Mouse (Mus musculus) left cerebral cortex, postnatal 36 days (tissue): ENCODE measurements at regions not wholly inside any gene's neighbourhood (a gene's known extent, or its start where the extent isn't known, plus 50 kb on each side); places are given as distances from the start of the nearest gene placed in this dataset.
A peak's percentile ranks its signal among the peaks of the same experiment; 100 is the strongest.
"Not testable (repeated sequence)": the region's sequence is repeated elsewhere in the genome, so short reads cannot be mapped to it uniquely, and the experiment has no call there.

ENCODE experiments used
- DNase-seq, 2 experiments: peaks; one replicate each; pipeline ENCODE4 v3.0.0; 2021 to 2022; ENCODE audit warnings: low spot score in 2 of 2, mixed read lengths in 1 of 2
- intact Hi-C: fragments of 180-260 bp; cut with DNase I; formaldehyde crosslinking; loops from one replicate; pipeline ENCODE4 v1.15.1; 2025

DNA sequence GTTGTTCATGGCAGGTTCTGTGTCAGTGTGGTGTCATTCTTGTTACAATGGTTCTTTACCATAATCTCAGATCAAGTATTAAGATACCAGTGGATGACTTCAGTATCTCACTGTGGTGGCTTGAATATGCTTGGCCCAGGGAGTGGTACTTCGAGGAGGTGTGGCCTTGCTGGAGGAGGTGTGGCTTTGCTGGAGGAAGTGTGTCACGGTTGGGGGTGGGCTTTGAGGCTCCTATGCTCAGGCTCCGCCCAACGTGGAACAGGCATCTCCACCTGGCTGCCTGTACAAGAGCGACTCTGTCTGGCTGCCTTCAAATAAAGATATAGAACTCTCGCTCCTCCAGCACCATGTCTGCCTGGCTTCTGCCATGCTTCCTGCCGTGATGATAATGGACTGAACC lies 63.6 kb downstream of the Cd2 start:
- no peak for DNase-seq
- intact Hi-C loops = no loop called here

DNA sequence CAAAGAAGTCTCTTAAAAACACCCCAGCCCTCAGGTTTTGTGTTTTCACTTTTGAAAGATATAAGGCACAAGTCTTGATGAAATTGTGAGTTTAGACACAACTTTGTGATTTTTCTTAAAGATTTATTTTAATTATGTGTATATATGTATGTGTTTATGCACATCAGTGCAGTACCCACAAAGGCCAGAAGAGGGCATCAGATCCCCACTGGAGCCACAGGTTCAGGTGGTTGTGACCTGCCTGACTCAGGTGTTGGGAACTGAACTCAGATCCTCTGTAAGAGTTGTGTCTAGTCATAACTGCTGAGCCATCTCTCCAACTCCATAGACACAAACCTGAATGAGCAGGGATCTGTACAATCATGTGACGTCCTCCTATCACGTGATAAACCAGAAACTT lies 67.8 kb downstream of the Cd2 start:
- intact Hi-C loops = no loop called here
- no peak for DNase-seq

DNA sequence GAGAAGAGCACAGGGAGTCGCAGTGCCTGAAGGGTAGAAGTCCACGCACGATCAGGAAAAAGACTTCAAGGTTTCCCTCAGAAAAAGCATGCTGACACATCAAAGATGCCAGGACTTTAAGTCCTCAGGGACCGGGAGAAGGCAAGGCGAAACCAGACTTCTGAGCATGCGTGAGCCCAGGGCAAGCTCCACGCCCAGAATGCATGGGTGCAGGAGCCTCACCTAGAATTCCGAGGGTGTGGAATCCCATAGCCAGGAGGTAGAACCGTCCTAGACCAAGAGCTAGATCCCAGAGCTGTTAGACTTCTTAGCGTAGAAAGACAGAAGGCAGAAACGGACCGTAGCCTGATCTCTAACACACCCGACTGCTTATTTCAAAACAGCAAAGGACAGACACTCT lies 71.0 kb downstream of the Cd2 start:
- intact Hi-C loops = no loop called here
- no peak for DNase-seq

DNA sequence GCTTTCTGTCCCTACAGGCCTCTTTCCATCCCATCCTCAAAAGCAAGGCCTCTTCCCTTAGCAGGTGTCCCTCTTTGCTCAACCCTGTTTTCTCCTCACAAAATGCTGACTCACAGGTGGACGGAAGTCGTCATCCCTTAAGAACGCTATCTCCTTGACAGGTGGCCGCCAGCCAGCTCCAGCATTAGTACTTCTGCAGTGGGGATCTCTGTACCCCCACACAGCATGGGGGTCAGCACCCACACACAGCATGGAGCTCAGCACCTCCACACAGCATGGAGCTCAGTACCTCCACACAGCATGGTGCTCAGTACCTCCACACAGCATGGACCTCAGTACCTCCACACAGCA lies 74.6 kb downstream of the Cd2 start:
- DNase-seq = no peak
- intact Hi-C loops = no loop called here

DNA sequence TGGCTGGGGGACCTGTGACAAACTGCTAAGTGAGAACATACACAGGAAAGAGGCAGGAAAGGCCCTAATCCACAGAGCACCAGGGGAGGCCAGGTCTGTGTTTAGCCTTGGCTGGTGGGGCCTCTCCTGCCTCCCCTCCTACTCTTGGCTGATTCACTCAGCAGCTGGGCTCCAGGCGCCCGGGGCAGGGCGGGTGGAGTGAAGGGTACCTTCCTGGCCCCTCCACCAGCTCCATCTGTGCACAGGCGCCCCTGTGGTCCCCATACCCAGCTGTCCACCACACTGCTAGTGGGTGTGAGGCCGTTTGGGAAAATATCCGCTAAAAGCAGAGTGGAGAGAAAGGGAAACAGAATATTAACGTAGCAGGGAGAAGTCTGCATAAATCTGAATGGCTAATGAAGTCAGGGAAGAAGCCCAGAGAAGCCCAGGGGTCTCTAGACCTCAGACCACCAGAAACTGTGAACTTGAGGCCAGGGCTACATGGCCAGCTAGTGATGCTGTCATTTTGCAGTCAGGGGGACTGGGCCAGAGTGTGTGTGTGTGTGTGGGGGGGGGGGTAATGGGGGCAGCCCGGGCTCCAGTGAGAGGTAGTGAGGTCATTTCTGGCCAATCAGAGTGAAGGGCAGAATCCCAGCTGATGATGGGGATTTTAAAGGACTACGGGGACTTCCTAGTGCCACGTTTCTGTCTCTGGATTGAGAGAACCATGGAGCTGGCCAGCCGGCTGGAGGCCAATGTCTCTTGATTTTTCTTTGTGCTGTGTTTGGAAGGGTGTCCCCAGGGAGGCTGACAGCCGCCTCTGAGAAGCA lies 75.1 kb downstream of the Cd2 start:
- intact Hi-C loops = no loop called here
- DNase-seq = peak in 1 of 2 experiments; percentile 8

DNA sequence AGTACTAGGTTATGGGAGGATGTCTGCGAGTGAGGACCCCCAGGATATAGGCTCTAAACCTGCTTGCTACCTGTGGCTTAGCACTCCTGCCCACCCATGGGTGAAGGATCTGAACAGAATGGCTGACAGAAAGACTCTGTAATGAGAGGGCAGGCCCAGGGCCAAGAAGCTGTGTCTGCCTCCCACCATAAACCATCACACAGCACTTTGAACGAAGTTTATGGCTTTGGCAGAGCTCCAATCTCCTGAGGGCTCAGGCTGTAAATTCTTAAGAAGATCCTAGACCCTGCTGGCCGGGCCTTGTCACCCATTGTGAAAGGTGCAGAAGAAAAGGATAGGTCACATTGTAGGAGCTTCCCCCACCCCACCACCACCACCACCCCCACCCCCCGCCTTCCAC lies 75.8 kb downstream of the Cd2 start:
- intact Hi-C loops = no loop called here
- DNase-seq = no peak

DNA sequence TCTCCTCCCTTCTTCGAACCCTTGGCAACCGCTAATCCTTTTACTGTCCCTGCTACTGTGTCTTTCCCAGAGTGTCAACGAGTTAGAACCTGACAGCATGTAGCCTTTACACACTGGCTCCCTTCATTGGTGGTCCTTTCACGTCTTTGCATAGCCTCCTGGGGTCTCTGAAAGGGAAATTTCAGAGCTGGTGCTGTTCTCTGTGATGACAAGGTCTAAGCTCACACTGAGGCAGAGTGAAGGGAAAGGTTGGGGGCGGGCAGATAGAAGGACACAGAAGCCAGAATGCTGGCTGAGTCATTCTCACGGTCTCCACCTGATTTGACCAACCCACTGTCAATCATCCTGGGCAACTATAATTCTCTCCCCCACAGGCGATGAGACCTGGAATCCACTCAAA lies 78.2 kb downstream of the Cd2 start:
- intact Hi-C loops = no loop called here
- no peak for DNase-seq

DNA sequence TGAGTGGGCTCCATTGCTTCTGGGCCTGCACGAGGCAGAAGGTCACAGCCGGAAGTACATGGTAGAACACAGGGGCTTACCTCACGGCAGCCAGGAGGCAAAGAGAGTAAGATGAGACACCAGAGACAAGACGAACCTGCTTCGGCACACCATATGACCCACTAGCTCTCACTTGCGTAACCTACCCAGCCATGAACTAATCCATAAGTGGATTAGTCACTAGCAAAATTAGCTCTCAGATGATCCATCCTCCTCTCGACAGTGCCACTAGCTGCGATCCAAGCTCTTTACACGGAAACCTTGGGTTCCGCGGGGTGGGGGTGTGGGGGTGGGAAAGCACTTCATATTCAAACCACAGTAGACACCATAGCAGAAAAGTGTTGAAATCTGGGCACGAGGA lies 79.0 kb downstream of the Cd2 start:
- intact Hi-C loops = no loop called here
- no peak for DNase-seq

DNA sequence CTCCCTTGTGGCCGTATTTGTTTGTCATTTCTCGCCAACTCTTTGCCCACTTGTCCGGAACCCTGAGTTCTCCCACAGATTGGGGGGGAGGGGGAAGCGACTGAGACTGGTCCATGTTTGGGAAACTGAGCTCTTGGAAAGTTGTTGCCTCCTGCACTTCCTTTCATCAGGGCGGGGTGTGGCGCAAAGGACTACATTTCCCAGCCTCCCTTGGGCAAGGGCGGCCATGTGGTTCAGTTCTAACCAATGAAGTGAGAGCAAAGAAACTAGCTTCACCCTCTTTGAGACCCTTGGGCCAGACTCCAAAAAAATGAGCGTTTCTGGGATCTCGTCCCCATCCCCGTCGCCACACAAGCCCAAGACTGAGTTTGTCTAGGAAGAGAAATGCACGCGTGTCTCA lies 81.6 kb downstream of the Cd2 start:
- DNase-seq = not testable (repeated sequence)

DNA sequence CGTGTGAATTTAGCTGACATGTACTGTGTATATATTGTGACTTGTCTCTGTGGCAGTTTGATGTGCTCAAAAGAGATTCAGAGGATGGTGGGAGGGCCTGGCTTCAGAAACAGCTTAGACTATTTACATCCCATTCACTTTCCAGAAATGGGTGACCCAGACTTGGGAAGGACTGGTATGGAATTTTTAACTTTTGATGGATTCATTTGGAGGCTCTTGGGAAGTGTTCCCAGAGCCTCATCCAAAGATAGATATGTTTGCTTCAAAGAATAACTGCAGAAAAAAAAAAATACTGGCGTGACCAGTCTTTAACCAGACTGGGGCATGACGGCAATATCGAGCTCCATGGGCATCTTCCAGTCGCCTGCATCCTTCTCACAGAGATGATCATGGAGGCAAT lies 84.6 kb upstream of the Ptgfrn start:
- intact Hi-C loops = no loop called here
- peak in 1 of 2 experiments; percentile 21 for DNase-seq

More for the DNA sequence above, 81.6 kb downstream of the Cd2 start:
- intact Hi-C loops = not testable (repeated sequence)

DNA sequence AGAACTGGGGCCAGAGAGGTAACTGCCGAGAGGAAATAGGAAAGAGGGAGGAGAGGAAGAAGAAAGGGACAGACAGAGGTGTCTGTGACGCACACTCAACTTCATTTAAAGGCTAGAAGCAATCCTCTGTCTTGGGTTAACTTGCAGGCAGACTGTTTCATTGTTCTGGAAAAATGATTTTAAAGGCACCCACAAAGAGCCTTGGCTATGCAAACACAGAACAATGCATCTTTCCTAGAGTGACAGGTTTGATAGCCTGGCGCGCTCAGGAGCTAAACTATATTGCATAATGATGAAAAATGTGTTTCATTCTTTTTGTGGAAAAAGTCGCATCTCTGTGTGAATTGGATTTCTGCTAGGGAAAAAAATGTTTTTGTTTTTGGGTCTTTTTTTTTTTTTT lies 84.2 kb upstream of the Ptgfrn start:
- intact Hi-C loops = no loop called here
- no peak for DNase-seq

DNA sequence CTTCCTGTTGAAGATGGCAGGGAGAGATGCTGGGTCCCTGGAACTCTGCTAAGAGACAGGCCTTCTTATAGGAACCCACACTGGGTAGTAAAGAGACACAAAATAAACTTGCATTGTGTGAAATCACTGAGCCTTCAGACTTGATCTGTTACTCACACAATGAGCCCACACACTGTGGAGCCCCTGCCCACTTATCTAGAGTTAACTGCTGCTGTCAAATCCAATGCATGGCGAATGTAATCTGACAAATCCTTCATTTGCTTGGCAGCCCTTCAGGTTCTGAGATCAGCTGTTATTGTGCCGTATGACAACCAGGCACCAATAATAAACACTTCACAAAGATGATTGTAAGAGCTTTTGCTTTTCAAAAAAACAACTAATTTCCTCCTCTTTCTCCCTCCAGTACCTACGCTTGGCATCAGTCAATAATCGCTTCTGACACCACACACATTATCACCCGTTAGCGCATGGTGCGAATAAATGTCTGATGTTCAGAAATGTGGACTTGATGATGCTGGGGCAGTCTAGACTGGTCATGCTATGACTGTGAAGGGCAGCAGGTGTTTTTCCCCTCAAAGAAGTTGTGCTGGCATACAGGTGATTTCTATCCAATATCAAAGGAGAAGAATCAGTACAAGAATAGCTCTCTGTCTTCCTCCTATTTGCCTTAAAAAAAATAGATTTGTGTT lies 81.4 kb upstream of the Ptgfrn start:
- intact Hi-C loops = no loop called here
- no peak for DNase-seq

DNA sequence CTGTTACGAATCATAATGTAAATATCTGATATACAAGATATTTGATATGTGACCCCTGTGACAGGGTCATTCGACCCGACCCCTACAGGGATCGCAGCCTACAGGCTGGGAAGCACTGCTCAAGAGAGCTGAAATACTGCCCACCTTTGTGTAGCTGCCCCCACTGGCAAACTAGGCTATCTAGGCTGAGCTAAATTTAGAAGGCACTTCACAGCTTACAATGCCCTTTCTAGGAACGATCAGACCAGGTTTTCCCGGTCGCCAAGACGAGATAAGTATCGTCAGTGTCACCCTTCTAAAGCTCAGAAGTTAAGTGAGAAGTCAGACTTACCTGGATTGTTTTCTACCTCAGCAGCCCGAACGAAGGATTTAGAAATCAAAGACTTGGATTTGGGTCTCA lies 71.9 kb upstream of the Ptgfrn start:
- intact Hi-C loops = no loop called here
- DNase-seq = no peak

DNA sequence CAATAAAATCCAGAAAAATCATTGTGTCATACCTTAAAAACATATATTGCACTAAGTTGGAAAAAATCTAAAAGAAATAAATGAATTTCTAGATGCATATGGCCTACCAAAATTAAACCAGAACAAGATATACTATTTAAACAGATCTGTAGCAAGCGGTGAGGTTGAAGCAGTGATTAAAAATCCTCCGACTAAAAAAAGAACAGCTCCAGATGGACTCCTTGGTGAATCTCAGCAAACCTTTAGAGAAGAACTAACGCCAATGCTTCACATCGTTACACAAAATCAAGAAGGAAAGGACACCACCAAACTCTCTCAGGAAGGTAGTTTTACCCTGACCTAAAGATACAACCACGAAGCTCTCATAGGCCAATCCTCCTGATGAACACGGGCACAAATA lies 63.9 kb upstream of the Ptgfrn start:
- intact Hi-C loops = no loop called here
- no peak for DNase-seq

DNA sequence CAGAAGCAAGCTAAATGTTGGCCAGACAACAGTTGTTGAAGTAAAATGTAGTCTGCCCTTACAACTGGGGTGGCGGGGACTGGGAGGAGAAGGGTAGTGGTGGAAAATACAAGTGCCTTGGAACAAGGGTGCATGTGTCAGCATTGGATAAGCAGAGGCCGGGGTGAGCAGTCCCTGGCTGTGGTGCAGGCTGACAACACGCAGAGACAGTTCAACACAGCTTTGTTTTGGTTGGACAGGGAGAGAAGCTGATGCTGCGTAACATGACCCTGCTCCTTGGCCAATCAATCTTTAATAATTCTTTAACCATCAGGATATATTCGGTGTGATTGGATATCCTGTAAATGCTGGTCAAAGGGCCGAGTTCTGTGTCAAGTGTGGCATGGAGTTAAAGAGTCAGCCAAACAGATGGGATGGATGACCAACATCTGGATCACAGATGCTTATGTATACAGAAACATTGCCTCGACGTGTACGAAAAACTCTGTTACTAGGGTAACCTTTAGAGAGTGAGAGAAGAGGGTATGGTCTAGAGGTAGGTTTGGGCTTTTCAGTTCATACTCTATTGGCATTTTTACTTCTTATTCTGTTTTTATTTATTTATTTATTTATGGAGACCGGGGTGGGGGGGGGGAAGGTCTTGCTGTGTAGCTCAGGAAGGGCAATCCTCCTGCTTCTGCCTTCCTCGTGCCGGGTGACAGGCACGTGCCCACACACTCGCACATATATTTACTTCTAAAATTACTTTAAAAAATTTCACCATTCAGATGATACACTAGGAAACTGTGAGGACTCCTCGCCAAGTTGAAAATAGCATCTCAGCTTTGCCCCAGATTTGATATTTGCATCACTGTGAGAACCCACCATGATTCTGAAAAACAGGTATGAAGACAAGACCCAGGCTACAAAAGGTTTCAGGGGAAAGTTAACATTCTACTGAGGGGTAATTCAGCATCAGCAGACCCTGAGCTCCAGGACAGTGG lies 60.2 kb upstream of the Ptgfrn start:
- DNase-seq = peak in 1 of 2 experiments; percentile 20
- intact Hi-C loops = no loop called here

DNA sequence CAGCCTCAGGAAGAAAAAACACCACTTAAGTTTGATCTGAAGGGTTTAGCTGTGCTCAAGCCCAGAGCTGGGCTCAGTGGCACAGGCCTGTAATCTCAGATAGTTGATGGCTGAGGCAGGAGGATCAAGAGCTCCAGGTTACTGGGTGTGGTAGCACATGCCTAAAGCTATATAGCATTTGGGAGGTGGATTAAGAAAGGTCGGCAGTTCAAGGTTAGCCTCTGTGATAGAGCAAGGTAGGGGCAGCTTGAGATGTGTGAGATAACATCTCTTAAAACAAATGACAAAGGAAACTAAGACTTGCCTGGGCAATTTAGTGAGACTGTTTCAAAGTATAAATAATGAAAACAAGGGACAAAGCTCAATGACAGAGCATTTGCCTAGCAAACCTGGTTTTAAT lies 56.9 kb upstream of the Ptgfrn start:
- DNase-seq = no peak
- intact Hi-C loops = no loop called here

DNA sequence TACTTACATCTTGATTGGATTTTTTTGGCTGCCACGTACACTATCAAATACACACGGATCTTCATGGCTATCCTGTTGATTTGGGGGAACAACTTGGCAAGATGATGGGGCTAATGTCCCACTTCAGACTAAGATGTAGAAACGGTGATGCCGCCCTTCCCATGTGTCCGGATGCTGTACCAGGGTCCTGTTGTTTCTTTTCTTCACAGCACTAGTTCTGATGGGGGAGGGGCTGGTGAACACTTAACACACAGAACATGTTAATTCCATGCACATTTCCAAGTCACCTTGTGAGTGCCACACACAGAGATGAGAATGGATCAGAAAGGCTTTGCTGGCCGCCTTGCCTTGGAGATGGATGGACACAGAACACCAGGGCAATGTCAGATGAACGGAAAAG lies 56.5 kb upstream of the Ptgfrn start:
- DNase-seq = no peak
- intact Hi-C loops = no loop called here

DNA sequence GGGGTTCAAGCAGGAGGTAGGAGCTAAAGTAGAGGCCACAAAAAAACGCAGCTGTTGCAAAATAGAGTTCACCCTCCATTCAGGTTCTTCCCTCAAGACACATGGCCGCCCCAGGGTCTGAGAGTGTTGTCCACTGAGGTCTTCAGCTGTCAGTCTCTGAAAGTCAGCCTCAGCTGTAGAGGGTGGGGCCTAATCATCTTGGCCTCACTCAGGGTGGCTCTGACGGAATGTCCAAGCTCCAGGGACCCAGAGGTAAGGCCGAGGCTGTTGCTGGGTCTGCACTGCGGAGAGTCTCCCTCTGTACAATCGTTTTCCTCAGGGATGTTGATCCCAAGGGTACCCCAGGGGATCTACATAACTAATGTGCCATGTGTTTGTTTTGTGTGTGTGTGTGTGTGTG lies 55.2 kb upstream of the Ptgfrn start:
- no peak for DNase-seq
- intact Hi-C loops = no loop called here

DNA sequence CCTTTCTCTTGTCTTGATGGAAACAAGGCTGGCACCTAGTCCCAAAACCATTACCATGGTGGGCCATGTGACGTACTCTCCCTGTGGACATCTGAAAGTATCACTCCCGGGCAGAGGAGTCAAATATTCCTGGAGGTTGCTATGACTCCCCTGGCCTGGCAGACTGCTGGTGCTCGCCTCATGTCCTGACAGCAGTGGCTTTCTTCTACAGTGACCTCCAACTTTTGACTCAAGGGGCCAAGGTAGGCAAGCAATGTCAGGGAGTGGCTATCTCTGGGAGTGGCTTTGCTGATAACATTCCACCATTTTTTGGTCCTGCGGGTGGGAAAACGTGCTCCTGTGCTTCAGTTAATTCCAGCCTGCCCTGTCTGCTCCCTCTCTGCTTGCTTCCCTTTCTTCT lies 54.7 kb upstream of the Ptgfrn start:
- intact Hi-C loops = loop anchor here (5.0 kb wide), 3 partner anchors 133 to 192 kb away; no protein-coding TSS in a partner anchor
- DNase-seq = no peak

DNA sequence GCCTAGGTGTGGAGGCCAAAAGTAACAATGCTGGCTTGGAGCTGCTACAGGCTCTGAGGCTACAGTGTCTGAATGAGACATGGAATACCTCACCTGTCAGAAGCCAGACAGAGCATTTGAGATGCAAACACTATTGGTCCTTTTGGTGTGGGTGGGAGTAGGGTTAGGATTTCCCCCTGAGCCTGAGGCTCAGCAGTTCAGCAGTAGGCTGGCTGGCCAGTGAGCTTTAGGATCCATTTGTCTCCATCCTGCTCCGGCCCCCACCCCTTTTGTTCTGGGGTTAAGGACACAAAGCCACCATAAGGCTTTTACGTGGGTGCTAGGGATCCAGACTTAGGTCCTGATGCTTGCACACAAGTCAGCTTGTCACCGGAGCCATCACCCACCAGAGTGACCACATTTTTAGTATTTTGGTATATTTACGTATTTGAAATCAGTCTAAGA lies 53.9 kb upstream of the Ptgfrn start:
- no peak for DNase-seq
- intact Hi-C loops = loop anchor here (5.0 kb wide), 3 partner anchors 133 to 192 kb away; no protein-coding TSS in a partner anchor
